Mouse (Mus musculus): ENCODE results near the gene Ube2g1. TPM values are rescaled to one million over a fixed set of nuclear protein-coding genes. Genes with fewer than 3 reads are reported as not detected.

Ube2g1 gene
- polyA plus RNA-seq, 1 experiment from 2014 or later: 112 TPM

- Histone ChIP-seq H3K9me3 (no peaks in the 10 kb centered on the region), H3K27me3 (no peaks in the 10 kb centered on the region), H3K9ac (no peak overlapping the region), H3K4me3 (no peak overlapping the region), H3K4me2 (no peak overlapping the region), H3K27ac (no peak overlapping the region), H3K36me3 (peaks cover 24% of the 10 kb centered on the region), H3K4me1 (replicated peaks) (no peaks in the 10 kb centered on the region)
- 93% methylated on average over 5 of the region's 5 CpGs for WGBS
- ATAC-seq (ENCODE audit: low FRiP score): no peak
Observed at GRCm38 (mm10) chr11:72712721-72713120, 105.6 kb downstream of the Ube2g1 start.

GRCm38 (mm10) chr11:72718161-72718560 lies 111.1 kb downstream of the Ube2g1 start:
- no peaks in the 10 kb centered on the region for H3K9me3 ChIP-seq
- no peak overlapping the region for H3K9ac ChIP-seq
- no peaks in the 10 kb centered on the region for H3K4me1 ChIP-seq (replicated peaks)
- no peak overlapping the region for H3K4me3 ChIP-seq
- WGBS: 91% methylated on average over 3 of the region's 3 CpGs
- H3K27ac ChIP-seq: no peak overlapping the region
- no peaks in the 10 kb centered on the region for H3K27me3 ChIP-seq
- no peak for ATAC-seq (ENCODE audit: low FRiP score)
- no peak overlapping the region for H3K4me2 ChIP-seq
- H3K36me3 ChIP-seq: peaks cover 22% of the 10 kb centered on the region

- Histone ChIP-seq H3K4me1 (replicated peaks) (no peaks in the 10 kb centered on the region), H3K27me3 (no peaks in the 10 kb centered on the region), H3K9me3 (no peaks in the 10 kb centered on the region), H3K36me3 (peaks cover 13% of the 10 kb centered on the region), H3K9ac (no peak overlapping the region), H3K27ac (no peak overlapping the region), H3K4me3 (no peak overlapping the region), H3K4me2 (no peak overlapping the region)
- no peak for ATAC-seq (ENCODE audit: low FRiP score)
- WGBS: 71% methylated on average over 2 of the region's 2 CpGs
Observed at GRCm38 (mm10) chr11:72723165-72723564, 116.1 kb downstream of the Ube2g1 start.

DNA sequence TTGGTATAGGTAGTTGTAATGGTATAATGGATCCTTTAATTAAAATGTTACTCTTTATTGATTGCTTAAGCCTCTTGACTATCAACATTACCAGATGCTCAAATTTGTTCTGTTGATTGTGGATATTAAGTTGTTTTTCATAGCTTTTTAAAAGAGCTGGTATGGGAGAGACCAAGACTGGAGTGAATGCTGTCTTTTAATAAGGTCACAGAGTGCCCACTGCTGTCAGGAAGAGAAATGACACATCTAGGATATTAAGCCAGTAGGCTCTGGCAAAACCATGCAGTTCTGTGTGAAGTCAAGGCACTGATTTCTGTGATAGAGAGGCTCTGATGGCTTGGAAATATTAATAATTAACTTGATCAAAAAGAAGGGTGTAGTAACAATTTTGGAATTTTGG lies 116.8 kb downstream of the Ube2g1 start:
- H3K4me3 ChIP-seq: no peak overlapping the region
- H3K9ac ChIP-seq: no peak overlapping the region
- H3K27ac ChIP-seq: no peak overlapping the region
- H3K9me3 ChIP-seq: no peaks in the 10 kb centered on the region
- no peak for ATAC-seq (ENCODE audit: low FRiP score)
- H3K4me2 ChIP-seq: no peak overlapping the region
- H3K4me1 ChIP-seq (replicated peaks): no peaks in the 10 kb centered on the region
- H3K27me3 ChIP-seq: no peaks in the 10 kb centered on the region
- H3K36me3 ChIP-seq: peaks cover 12% of the 10 kb centered on the region

- H3K27me3 ChIP-seq: no peaks in the 10 kb centered on the region
- no peaks in the 10 kb centered on the region for H3K9me3 ChIP-seq
- peaks cover 32% of the 10 kb centered on the region for H3K36me3 ChIP-seq
- no peak overlapping the region for H3K27ac ChIP-seq
- H3K9ac ChIP-seq: no peak overlapping the region
- H3K4me2 ChIP-seq: no peak overlapping the region
- no peak overlapping the region for H3K4me3 ChIP-seq
- H3K4me1 ChIP-seq (replicated peaks): no peaks in the 10 kb centered on the region
- no peak for ATAC-seq (ENCODE audit: low FRiP score)
Observed at GRCm38 (mm10) chr11:72726023-72726422, 118.9 kb downstream of the Ube2g1 start.

GRCm38 (mm10) chr11:72733736-72734135 lies 126.7 kb downstream of the Ube2g1 start:
- Histone ChIP-seq H3K4me1 (replicated peaks) (no peaks in the 10 kb centered on the region; the same call in 1 of the 2 replicates), H3K36me3 (peaks cover 67% of the 10 kb centered on the region), H3K4me3 (no peak overlapping the region), H3K27me3 (no peaks in the 10 kb centered on the region), H3K9me3 (no peaks in the 10 kb centered on the region), H3K9ac (no peak overlapping the region), H3K4me2 (no peak overlapping the region), H3K27ac (no peak overlapping the region)
- ATAC-seq (ENCODE audit: low FRiP score): no peak
- WGBS: 92% methylated on average over 3 of the region's 3 CpGs

- H3K4me3 ChIP-seq: no peak overlapping the region
- H3K9ac ChIP-seq: no peak overlapping the region
- H3K36me3 ChIP-seq: peaks cover 68% of the 10 kb centered on the region
- H3K27ac ChIP-seq: no peak overlapping the region
- no peaks in the 10 kb centered on the region for H3K9me3 ChIP-seq
- no peak overlapping the region for H3K4me2 ChIP-seq
- H3K4me1 ChIP-seq (replicated peaks): no peaks in the 10 kb centered on the region; the same call in 1 of the 2 replicates
- 85% methylated on average over 4 of the region's 4 CpGs for WGBS
- no peaks in the 10 kb centered on the region for H3K27me3 ChIP-seq
- ATAC-seq (ENCODE audit: low FRiP score): no peak
Observed at GRCm38 (mm10) chr11:72734840-72735518, 127.9 kb downstream of the Ube2g1 start.

DNA sequence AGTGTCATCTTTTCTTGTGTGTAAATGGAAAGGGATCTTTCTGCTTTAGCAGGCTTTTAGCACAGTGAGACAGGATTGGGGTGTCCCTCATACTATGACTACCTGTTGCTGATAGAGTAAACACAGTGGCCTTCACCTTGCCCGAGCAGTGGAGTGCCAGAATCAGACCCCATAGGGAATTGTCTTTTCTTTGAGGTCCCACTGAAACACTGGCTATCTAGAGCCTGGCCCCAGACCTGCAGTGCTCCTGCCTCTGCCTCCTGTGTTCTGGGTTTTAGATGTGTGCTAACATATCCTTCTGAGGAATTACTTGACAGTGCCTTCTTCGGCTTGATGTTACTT lies 128.4 kb downstream of the Ube2g1 start:
- ATAC-seq (ENCODE audit: low FRiP score): no peak
- no peak overlapping the region for H3K9ac ChIP-seq
- H3K9me3 ChIP-seq: no peaks in the 10 kb centered on the region
- no peaks in the 10 kb centered on the region; the same call in 1 of the 2 replicates for H3K4me1 ChIP-seq (replicated peaks)
- no peak overlapping the region for H3K4me2 ChIP-seq
- no peaks in the 10 kb centered on the region for H3K27me3 ChIP-seq
- 66% methylated on average over 2 of the region's 2 CpGs for WGBS
- peaks cover 68% of the 10 kb centered on the region for H3K36me3 ChIP-seq
- no peak overlapping the region for H3K27ac ChIP-seq
- H3K4me3 ChIP-seq: no peak overlapping the region

Small RNA genes within 50 kb of the gene (microRNA-seq; reads per million reads assigned to microRNA genes)
- gene Gm25678: not detected

Other genes with a start within 250 kb of the Ube2g1 start
- gene Tekt1, start 244.8 kb upstream of the Ube2g1 start, polyA plus RNA-seq (2015; fragmentation: Nextera tagmentation; extraction: Ambion mirVana): 7.5 and 9.3 TPM in 2 replicates
- gene Smtnl2, start 195.6 kb upstream of the Ube2g1 start, polyA plus RNA-seq (2015; fragmentation: Nextera tagmentation; extraction: Ambion mirVana): 6.2 and 6.4 TPM in 2 replicates
- gene Ggt6, start 171.8 kb upstream of the Ube2g1 start, polyA plus RNA-seq (2015; fragmentation: Nextera tagmentation; extraction: Ambion mirVana): not detected in 2 replicates
- gene Mybbp1a, start 165.9 kb upstream of the Ube2g1 start, polyA plus RNA-seq (2015; fragmentation: Nextera tagmentation; extraction: Ambion mirVana): 74.5 and 79.9 TPM in 2 replicates
- gene Spns2, start 117.4 kb upstream of the Ube2g1 start, polyA plus RNA-seq (2015; fragmentation: Nextera tagmentation; extraction: Ambion mirVana): 8.4 and 9.7 TPM in 2 replicates
- 0.10 and 0.16 TPM in 2 replicates for gene Spns3, start 56.8 kb upstream of the Ube2g1 start, polyA plus RNA-seq (2015; fragmentation: Nextera tagmentation; extraction: Ambion mirVana)
- gene Ankfy1, start 82.7 kb downstream of the Ube2g1 start, polyA plus RNA-seq (2015; fragmentation: Nextera tagmentation; extraction: Ambion mirVana): 22.7 and 24.9 TPM in 2 replicates
- 7.5 and 8.2 TPM in 2 replicates for gene Cyb5d2, start 188.9 kb downstream of the Ube2g1 start, polyA plus RNA-seq (2015; fragmentation: Nextera tagmentation; extraction: Ambion mirVana)
- 14.0 and 14.2 TPM in 2 replicates for gene Zzef1, start 188.9 kb downstream of the Ube2g1 start, polyA plus RNA-seq (2015; fragmentation: Nextera tagmentation; extraction: Ambion mirVana)